Mouse (Mus musculus) cerebellum, postnatal 14 days (tissue): ENCODE results near the gene Gal3st4.

Experiments
- DNase-seq, 2 experiments: peaks; one replicate each; pipeline ENCODE4 v3.0.0; 2021; ENCODE audit warnings: mixed read lengths in 2 of 2

Gene Gal3st4

DNA sequence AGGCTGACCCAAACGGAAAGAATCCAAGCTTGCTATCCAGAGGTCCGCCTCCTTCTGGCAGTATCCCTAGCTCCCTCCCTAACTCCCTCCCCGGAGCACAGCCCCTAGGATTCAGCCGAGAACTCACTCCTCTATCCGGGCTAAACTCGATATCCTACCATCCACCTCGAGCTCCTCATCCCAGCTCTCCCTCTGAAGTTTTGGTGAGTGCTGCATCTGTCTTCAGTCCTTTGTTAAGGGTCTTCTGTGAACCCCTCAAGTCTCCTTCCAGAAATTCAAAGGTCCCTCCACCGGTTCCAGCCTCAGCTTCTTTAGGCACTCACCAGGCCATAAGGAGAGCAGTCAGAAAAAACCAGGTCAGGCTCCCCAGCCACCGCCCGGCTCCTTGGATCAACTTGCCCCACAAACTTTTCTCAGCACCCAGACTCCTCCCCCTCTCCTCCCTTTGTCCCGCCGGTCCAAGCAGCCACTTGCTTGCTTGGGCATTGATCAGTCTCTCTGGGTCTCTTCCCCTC, at the start of gene Gal3st4:
Gal3st4 (minus strand) TSS at position 432 of the 515 bp plus-strand sequence.
- no peak for DNase-seq

DNA sequence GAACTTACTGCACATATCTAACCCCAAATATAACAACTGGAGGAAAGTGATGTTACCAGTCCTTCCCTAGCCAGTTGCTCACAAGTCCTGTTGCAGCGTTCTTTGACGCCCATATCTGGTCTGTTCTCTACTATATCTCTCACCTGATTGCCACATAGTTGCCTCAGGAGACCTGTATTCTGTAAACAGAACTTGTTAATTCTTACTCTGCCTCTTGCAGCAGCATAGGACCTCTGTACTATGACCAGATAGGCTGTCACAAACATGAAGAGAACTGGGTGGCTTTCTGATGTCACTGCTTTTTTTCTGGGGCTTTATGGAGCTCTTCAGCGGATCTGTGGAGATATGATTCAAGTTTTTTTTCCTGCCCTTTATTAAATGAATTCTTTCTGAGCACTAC, 40.2 kb upstream of the Gal3st4 start:
- DNase-seq: no peak

DNA sequence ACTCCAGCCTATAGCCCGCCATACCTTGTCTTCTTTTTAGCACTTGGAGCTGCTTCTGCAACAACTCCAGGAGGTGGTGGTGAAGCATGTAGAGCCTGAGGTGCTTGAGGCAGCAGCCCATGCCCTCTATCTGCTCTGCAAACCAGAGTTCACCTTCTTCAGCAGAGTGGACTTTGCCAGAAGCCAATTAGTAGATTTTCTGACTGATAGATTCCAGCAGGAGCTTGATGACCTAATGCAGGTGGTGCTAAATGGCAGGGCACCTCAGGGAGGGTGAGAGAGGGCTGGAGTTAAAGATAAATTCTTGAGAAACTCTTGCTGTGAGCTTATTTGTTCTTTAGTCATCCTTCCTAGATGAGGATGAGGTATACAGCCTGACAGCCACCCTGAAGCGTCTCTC, 27.0 kb upstream of the Gal3st4 start:
- DNase-seq: no peak

DNA sequence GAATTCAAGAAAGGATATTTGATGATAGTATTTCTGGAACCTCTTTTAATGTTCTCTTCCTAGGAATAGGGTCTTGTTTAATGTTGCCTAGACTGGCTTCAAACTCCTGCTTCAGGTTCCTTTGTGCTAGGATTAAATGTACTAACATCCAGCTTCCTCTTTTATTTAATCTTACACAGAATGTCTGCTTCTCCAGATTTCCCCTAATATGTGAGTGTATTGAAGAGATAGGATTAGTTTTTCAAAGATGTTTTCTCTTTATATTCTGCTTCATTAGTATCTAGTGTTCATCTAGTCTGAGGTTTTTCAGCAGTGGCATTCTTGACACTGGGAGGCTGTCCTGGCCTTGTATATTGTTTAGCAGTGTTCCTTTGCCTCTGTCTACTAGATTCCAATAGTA, 21.5 kb upstream of the Gal3st4 start:
- no peak for DNase-seq

DNA sequence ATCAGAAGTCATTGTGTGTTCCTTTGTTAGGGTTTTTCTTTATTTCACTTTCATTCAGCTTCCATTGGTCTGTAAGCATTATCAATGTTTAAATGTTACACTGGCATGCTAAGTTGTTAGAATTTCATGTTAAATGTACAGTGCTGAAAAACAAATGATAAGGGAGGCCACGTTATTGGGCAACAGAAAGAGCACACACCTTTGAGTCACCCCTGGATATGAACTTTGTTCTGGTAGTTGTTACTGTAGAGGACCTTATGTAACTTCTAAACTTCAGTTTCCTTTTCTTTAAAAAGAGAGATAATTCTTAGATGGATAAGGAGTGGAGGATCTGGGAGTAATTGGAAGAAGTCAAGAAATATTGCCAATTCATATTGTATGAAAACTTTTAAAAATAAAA, 19.0 kb upstream of the Gal3st4 start:
- DNase-seq: no peak

DNA sequence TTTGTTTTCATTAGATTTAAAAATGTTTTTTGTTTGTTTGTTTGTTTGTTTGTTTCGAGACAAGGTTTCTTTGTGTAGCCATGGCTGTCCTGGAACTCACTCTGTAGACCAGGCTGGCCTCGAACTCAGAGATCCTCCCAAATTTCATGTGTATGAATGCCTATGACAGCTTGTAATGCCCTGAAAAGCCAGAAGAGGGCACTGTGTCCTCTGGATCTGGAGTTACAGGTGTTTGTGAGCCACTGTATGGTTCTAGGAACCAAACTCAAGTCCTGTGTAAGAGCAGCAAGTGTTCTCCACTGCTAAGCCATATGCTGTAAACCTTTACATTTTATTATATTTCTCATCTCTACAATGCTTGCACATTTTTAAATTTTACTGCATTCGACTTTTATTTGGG, 15.2 kb upstream of the Gal3st4 start:
- no peak for DNase-seq

DNA sequence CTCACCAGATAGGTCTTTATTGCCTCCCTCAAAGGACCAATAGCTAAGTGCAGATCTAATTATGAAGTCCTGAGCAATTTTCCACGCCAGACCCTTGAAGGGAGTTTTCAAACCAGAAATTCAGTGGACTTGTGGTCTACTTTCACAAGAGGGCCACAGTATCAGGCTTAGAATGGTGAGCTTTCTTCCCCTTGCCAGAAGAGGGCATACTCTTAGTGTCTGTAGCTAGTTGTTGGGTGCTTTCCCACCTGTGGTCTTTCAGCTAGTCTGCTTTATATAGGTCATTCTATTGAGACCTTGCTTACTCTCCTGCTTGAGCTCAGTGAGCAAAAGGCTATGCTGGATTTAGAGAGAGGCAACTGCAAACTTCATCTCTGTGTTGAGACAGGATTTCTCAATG, 10.9 kb upstream of the Gal3st4 start:
- no peak for DNase-seq

DNA sequence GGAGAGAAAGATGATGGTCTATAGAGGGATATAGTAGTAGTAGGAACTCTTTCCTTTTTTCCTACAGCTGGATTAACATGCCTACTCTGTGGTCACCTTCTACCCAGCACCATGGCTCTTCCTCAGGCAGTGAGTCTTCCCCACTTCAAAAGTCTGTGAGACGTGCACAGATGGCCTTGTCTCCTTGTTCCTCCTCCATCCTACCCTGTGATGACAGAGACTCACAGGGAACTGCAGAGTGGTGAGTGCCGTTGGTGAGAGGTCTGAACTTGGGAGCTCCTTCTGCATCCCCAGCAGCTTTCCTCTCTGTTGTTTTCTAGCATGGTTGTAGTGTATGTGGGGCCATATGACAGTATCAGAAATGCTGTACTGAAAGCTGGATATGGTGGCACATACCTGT, 9.2 kb upstream of the Gal3st4 start:
- DNase-seq: no peak

DNA sequence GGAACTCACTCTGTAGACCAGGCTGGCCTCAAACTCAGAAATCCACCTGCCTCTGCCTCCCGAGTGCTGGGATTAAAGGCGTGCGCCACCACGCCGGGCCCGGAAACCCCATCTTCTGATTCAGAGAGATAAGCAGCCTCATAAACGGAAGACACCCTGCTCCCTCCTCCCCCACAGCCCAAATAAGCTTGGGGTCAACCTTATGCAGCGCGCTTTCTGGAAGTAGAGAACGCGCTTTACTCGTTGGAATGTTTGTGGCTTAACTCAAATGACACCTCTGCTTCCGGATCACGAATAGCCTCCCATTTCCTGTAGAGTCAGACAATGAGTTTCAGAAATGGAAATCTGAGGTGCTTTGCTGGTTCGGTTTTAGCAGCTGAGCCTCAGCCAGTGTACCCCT, 8.2 kb upstream of the Gal3st4 start:
- no peak for DNase-seq

DNA sequence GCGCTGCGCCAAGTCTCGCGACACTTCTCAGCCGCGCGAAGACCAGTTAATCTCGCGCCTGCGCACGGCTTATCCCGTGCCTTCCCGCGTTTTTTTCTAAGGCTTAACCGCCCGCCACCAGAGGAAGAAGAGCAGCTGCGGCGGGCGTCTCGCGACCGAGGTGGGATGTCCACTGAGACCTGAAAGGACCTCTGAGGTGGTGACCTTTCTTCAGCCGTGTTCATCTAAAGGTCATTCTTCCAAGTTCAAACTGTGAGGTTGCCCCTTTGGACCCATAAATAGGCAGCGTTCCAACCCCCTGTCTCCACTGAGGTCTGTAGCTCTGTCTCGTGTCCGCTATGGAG, 7.8 kb upstream of the Gal3st4 start:
- no peak for DNase-seq

DNA sequence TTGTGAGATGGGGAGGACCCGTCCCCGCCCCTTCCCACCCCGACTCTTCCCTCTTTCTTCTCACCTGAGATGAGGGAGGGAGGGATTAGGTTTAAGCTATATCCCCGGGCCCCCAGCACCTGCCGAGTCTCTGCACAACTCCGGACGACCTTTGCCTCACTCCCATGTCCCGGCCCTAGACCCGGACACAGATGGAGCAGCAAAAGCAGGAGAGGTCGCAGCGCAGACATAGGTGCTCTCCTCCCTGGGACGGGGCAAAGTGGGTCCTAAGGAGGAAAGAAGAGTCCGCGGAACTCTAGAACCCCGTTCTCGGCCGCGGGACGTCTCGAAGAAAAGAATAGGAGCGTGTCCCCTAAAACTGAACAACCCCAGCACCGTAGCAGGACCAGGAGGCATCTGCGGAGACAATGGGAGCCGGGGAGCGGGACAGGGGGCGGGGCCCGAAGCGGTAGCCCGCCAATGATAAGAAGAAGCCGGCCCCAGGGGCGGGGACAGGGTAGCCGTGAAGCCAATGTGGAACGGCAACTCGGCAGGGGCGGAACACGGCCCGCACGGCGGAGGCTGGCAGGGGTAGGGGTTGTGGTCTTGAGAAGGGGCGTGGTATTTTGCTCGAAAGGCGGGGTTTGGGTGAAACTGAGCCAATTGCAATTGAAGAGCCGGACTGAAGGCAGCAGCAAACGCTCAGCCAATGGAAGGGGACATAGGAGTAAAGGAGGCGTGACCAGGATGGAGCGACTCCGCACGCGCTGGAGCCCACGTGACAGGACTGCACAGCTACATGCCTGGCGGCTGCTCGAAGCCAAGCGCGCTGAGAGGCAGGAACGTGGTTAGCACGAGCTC, 7.2 kb upstream of the Gal3st4 start, which contains the start of the genes Gm43720, Gpc2 and Stag3:
Gm43720 (minus strand) TSS at position 374 of the 840 bp plus-strand sequence.
Gpc2 (minus strand) TSS at position 421 of the 840 bp plus-strand sequence.
Stag3 (plus strand) TSS at position 656 of the 840 bp plus-strand sequence.
- peak; percentile 90 to 91 for DNase-seq

DNA sequence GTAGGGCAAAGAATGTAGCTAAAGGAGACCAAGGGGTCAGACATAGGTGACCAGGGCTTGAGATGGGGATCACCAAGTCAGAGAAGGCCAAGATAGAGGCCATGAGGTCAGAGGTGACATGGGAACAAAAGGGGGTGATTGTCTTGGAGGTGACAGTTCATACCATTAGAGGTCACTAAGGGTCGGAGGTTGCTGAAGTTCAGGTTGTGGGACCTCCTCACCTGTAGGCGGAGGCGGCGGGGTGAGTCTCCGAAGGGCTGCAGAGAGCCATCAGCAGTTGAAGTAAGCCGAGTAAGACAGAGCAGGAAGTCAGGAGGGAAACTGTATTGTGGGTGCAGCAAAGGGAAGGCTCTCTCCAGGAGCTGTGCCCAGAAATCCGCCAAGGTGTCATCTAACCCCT, 5.4 kb upstream of the Gal3st4 start:
- DNase-seq: no peak

DNA sequence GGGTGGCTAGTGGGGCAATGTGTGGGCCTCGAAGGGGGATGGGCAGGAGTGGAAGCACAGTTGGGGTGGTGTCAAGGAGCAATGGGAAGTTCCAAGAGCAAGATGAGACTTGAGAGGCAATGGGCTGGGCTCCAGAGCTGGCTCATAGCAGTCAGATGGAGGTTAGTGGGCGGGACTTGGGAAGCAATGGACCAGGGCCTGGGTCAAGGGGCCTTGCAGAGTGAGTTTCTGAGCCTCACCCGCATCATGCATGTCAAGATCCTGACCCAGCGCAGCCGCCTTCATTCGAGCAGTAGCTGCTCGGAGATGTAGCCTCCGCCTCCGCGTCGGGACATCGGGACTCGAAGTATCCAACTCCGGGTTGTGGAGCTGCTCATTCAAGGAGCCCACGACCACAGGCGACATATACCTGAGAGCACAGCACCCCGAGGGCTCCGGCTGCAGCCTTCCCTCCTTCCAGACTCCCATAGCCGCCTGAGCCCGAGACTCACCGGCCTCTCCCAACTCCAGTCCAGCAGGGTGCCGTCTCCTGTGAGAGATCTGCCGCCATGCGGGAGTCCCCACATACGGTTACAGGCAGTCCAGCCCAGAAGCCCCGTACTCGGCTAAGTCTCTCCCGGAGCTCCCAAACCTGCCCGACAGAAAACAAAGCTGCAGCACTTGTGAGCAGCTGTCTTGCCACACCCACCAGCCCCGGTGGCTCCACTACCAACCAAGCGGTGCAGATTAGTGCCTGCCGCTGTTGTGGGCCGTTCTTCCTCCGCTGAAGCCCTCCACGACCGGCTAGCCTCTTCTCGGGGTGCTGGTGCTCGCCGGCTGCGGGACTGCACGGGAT, 2.8 kb upstream of the Gal3st4 start:
- no peak for DNase-seq

DNA sequence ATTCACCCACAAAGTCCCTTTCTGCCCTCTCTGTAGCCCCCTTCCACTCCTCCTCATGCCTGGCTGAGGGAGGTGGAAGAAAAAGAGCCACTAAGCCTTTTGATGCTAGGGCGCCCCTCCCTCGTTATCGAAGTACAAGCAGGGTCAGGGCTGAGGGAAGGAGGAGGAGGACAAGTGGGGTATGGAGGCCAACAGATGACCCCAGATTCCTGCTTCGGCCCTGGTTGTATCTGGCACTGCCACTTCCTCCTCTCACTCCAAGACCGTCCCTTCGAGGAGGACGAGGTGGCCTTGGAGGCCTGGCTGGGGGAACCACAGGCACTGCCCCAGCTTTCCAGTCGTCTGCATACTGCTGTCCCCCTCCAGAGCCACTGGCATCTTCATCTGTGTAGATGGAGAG, 1.5 kb upstream of the Gal3st4 start:
- no peak for DNase-seq

DNA sequence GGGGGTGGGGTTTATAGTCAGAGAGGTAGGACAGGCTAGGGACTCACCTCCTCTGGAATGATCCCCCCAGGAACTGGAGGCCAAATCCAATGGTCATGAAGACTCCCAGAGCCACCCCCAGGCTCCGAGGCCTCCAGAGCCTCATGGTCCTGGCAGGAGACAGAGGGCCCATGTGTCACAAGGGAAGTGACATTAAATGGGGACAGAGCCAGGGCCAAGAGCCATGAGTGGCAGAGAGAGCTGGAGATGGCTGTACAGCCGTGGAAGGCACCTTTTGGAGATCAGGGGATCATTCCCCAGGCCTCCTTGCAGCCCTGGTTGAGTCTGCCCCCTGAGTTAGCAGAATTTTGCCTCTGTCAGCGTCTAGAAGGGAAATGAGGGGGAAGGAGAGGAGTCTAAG, 1.4 kb downstream of the Gal3st4 start:
- DNase-seq: no peak

DNA sequence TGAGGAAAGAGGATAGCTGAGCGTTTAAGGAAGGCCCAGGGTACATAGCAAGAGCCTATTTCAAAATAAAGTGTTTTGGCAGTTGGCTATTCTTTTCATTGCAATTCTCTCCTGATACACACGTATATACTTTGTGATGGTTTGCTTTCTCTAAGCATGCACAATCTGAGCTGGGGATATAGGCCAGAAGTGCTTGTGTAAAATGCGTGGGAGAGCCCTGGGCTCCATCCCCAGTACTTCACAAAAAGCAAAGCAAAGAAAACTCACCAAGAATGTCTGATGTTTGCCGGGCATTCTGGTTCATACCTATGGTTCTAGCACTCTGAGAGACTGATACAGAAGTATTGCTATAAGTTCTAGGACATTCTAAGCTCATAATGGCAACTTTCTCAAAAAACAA, 3.7 kb downstream of the Gal3st4 start:
- DNase-seq: no peak

DNA sequence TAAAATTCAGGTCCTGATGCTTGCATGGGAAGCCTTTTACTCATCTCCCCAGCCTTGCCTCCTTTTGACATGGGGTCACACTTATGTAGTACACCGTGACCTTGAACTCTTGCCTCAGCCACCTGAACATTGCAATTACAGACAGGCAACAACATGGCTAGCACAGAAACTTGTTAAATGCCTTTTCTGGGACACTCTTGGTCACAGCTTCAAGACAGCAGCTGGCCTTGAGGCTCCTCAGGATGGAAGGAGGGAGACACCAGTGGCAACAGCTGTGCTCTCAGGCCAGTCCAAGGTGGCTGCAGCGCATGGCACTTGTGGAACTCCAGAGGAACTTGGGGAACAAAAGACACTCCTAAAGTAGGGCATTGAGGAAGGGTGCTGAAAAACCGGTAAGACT, 5.5 kb downstream of the Gal3st4 start:
- no peak for DNase-seq

DNA sequence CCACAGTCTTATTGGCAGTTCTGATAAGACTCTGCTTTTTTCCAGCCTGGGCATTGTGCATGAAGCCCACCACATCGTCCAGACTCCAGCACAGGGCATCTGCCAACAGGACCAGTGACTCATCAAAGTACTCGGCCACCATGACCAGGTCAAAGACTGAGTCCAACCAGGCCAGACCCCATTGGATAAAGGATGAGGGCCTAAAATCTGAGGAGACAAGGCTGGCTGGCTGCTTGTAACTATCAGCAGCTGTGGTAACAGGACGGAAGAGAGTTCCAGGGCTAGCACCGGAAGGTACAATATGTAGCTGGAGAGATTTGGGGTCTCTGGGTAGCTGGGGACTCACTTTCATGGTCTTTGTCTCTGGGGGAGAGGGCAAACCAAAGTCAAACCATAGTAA, 6.9 kb downstream of the Gal3st4 start:
- no peak for DNase-seq

DNA sequence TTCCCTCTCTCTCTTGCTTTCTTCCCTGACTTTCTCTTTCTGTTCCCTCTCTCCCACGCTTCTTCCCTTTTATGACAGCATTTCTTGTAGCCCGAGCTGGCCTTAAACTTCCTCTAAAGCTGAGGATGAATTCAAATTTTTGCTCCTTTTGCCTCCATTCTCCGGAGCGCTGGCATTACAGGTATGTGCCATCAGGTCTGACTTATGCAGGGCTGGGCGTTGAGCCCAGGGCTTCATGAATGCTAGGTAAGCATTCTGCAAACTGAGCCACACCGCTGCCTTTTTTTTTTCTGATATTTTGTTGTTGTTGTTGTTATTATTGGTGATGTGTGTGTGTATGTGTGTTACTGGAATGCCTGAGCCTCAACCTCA, 8.4 kb downstream of the Gal3st4 start:
- DNase-seq: peak in 1 of 2 experiments; percentile 38

DNA sequence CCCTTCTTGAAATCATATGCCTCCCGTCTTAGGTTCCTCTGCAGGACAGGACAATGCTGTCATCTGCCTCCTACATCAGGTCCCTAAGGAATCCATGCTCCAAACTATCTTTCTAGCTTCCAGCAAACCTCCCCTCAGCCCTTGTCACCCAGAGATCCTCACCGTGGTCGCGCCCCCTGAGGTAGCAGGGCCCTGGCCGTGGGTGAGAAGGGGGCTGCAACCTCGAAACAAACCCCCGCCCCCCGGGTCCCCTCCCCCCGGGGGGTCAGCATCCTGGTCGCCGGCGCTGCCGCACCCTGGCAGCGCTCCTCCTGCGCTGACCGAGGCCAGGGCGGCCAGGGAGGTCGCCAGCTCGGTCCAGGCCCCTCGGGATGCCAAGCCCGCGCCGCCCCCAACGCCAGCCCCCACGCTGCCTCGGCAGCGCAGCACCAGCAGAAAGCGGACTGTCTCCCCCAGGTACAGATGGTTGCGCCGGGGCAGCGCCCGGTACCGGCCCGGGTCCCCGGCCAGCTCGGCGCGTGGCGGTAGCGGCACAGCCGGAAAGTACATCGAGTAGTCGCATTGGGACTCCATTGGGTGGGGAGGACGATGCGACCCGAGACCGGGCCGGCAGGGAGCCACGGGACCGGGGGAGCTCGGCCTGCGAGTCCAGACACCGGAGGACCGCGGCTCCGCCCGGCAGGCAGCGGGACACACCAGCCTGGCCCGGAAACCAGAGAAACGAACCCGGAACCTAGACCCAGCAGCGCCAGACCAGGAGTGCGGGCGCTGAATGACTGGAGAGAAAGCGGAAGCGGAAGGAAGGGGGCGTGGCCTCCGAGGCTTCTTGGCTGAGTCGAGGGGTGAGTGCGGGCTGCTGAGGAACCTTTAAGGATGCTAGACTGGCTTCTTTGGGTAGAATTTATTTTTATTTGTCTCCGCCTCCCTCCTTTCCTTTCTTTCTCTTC, 9.1 kb downstream of the Gal3st4 start, which contains the start of gene BC037034:
BC037034 (minus strand) TSS at position 774 of the 947 bp plus-strand sequence.
- DNase-seq: peak; percentile 94 to 97

DNA sequence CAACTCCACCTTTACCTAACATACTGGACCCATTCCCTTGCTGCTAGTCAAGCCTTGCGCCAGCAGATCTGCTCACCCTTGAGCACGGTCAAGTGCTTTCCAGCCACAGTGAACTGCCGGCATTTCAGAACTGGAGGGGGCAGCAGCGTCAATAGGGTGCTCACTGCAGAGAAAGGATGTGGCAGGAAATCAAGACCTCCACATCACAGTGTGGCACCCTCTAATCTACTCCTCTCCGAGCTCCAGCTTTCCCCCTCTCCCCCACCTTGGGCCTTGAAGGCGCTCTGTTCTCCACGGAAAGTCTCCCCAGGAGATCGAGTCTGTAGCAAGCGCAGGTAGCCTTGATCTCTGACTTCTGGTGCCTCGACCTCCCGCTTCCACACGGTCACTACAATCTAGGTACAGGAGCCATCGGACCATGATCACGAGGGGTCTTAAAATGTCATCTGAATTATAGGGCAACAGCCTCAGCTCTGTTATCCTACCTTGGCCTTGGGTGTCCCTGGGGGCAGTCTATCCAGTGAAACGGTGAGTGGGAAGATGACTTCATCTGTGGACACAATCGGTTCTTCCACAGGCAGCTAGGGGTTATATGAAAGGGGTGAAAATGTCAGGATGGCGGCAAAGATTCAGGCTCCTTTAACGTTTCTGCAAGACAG, 9.9 kb downstream of the Gal3st4 start:
- DNase-seq: no peak

DNA sequence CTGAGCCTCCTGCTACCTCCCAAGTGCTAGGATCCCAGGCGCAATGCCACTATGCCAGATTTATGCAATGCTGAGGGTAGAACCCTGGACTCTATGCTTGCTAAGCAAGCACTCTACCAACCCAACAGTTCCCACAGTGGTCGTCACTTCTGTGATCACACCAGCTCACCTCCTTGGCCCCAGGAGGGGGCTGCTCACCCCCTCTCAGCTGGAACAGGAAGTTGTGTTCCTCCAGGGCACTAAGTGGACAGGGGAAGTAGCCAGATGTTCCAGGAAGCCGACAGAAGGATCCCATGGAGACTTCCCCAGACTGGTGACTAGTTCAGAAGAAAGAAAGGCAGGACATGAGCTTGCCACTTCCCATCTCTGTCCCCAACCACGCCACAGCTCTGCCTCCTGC, 10.6 kb downstream of the Gal3st4 start:
- DNase-seq: no peak
